Mouse (Mus musculus): ENCODE results near the gene Sytl2.

Sytl2 gene

GRCm38 (mm10) chr7:90301942-90302646 is at the start of gene Sytl2:
Gene Sytl2 (plus strand): TSS chr7:90302252.
- DNase-seq (ENCODE audit: low spot score in 2 of 2), result peak; percentile 41 to 80

GRCm38 (mm10) chr7:90252946-90253345 is 49.1 kb upstream of the Sytl2 start:
- no peak for DNase-seq (ENCODE audit: low spot score in 2 of 2)

GRCm38 (mm10) chr7:90258701-90259100 is 43.4 kb upstream of the Sytl2 start:
- DNase-seq (ENCODE audit: low spot score in 2 of 2), result no peak

- DNase-seq (ENCODE audit: low spot score in 2 of 2), result no peak
Observed at GRCm38 (mm10) chr7:90259899-90260298, 42.2 kb upstream of the Sytl2 start.

- no peak for DNase-seq (ENCODE audit: low spot score in 2 of 2)
Observed at GRCm38 (mm10) chr7:90261902-90262599, 40.0 kb upstream of the Sytl2 start.

- DNase-seq (ENCODE audit: low spot score in 2 of 2), result peak; percentile 63 to 86
Observed at GRCm38 (mm10) chr7:90265289-90265970, 36.6 kb upstream of the Sytl2 start, which contains the start of gene Ccdc83. Gene Ccdc83 (minus strand): TSS chr7:90265777.

GRCm38 (mm10) chr7:90270141-90270540 is 31.9 kb upstream of the Sytl2 start:
- no peak for DNase-seq (ENCODE audit: low spot score in 2 of 2)

GRCm38 (mm10) chr7:90274561-90275100 is 27.4 kb upstream of the Sytl2 start:
- DNase-seq (ENCODE audit: low spot score in 2 of 2), result no peak

GRCm38 (mm10) chr7:90277246-90277645 is 24.8 kb upstream of the Sytl2 start:
- no peak for DNase-seq (ENCODE audit: low spot score in 2 of 2)

GRCm38 (mm10) chr7:90277769-90278168 is 24.3 kb upstream of the Sytl2 start:
- no peak for DNase-seq (ENCODE audit: low spot score in 2 of 2)

GRCm38 (mm10) chr7:90279136-90279535 is 22.9 kb upstream of the Sytl2 start:
- DNase-seq (ENCODE audit: low spot score in 2 of 2), result no peak

- peak in 1 of 2 experiments; percentile 25 for DNase-seq (ENCODE audit: low spot score in 2 of 2)
Observed at GRCm38 (mm10) chr7:90280274-90280875, 21.7 kb upstream of the Sytl2 start.

GRCm38 (mm10) chr7:90280878-90281277 is 21.2 kb upstream of the Sytl2 start:
- DNase-seq (ENCODE audit: low spot score in 2 of 2), result no peak

GRCm38 (mm10) chr7:90281759-90282546 is 20.1 kb upstream of the Sytl2 start:
- DNase-seq (ENCODE audit: low spot score in 2 of 2), result no peak

GRCm38 (mm10) chr7:90282786-90283185 is 19.3 kb upstream of the Sytl2 start:
- DNase-seq (ENCODE audit: low spot score in 2 of 2), result no peak

GRCm38 (mm10) chr7:90284793-90285192 is 17.3 kb upstream of the Sytl2 start:
- DNase-seq (ENCODE audit: low spot score in 2 of 2), result no peak

GRCm38 (mm10) chr7:90291885-90292284 is 10.2 kb upstream of the Sytl2 start:
- no peak for DNase-seq (ENCODE audit: low spot score in 2 of 2)

- DNase-seq (ENCODE audit: low spot score in 2 of 2), result no peak
Observed at GRCm38 (mm10) chr7:90302647-90303552, 848 bp downstream of the Sytl2 start.

- DNase-seq (ENCODE audit: low spot score in 2 of 2), result no peak
Observed at GRCm38 (mm10) chr7:90306079-90306478, 4.0 kb downstream of the Sytl2 start.

- no peak for DNase-seq (ENCODE audit: low spot score in 2 of 2)
Observed at GRCm38 (mm10) chr7:90306968-90307367, 4.9 kb downstream of the Sytl2 start.
